Mouse (Mus musculus): Measurements from ENCODE around the gene Pls3. TPM values are rescaled to one million over a fixed set of nuclear protein-coding genes. Genes with fewer than 3 reads are reported as not detected.
A peak's percentile ranks its signal among the peaks of the same experiment; 100 is the strongest.
"Not testable (repeated sequence)": the region's sequence is repeated elsewhere in the genome, so short reads cannot be mapped to it uniquely, and the experiment has no call there.

The Pls3 gene
- total and polyA plus RNA-seq, 3 experiments = 13.5 to 44.7 (median 39.9) TPM

GRCm38 (mm10) chrX:75749312-75749711 is 125.7 kb downstream of the Pls3 start:
- peak; percentile 56 for TF ChIP-seq CTCF (IDR thresholded peaks at IDR 0.05)
- peak in 1 of 2 experiments; percentile 83 for DNase-seq
- H3K4me1 ChIP-seq (ENCODE audit: control insufficient read depth, insufficient read depth, low read length); H3K36me3 ChIP-seq (ENCODE audit: control insufficient read depth, insufficient read depth, low read length); H3K9ac ChIP-seq (ENCODE audit: low read depth, low read length); intact Hi-C loops (cut with DNase I); H3K27me3 ChIP-seq (ENCODE audit: control insufficient read depth, insufficient read depth, low read length); H3K79me2 ChIP-seq (replicated peaks; ENCODE audit: control insufficient read depth, insufficient read depth, low read length); H3K4me3 ChIP-seq; H3K27ac ChIP-seq: not testable (repeated sequence)
- 53% methylated on average over 8 of the region's 10 CpGs for WGBS

- H3K27ac ChIP-seq = peak overlapping the region; percentile 58; the same call in 1 of the 2 replicates
- H3K9ac ChIP-seq (ENCODE audit: low read depth, low read length); H3K4me3 ChIP-seq; H3K27me3 ChIP-seq (ENCODE audit: control insufficient read depth, insufficient read depth, low read length); intact Hi-C loops (cut with DNase I); H3K4me1 ChIP-seq (ENCODE audit: control insufficient read depth, insufficient read depth, low read length); H3K36me3 ChIP-seq (ENCODE audit: control insufficient read depth, insufficient read depth, low read length); H3K79me2 ChIP-seq (replicated peaks; ENCODE audit: control insufficient read depth, insufficient read depth, low read length): not testable (repeated sequence)
- 74% methylated on average over 14 of the region's 14 CpGs for WGBS
- peak in 1 of 2 experiments; percentile 85 for DNase-seq
- peak; percentile 60 for TF ChIP-seq CTCF (IDR thresholded peaks at IDR 0.05)
Observed at GRCm38 (mm10) chrX:75744466-75744865, 130.5 kb downstream of the Pls3 start.

- H3K27ac ChIP-seq; H3K4me3 ChIP-seq; H3K79me2 ChIP-seq (replicated peaks; ENCODE audit: control insufficient read depth, insufficient read depth, low read length); H3K4me1 ChIP-seq (ENCODE audit: control insufficient read depth, insufficient read depth, low read length); H3K27me3 ChIP-seq (ENCODE audit: control insufficient read depth, insufficient read depth, low read length); intact Hi-C loops (cut with DNase I); H3K36me3 ChIP-seq (ENCODE audit: control insufficient read depth, insufficient read depth, low read length); H3K9ac ChIP-seq (ENCODE audit: low read depth, low read length): not testable (repeated sequence)
- peak in 1 of 2 experiments; percentile 55 for DNase-seq
- WGBS = 73% methylated on average over 4 of the region's 8 CpGs
Observed at GRCm38 (mm10) chrX:75739464-75739863, 135.5 kb downstream of the Pls3 start.
